Mouse (Mus musculus) yolk sac, embryonic 10.5 days (tissue): Measurements from ENCODE around the gene Msrb1.
"Not testable (repeated sequence)": the region's sequence is repeated elsewhere in the genome, so short reads cannot be mapped to it uniquely, and the experiment has no call there.

Source experiments
- DNase-seq: peaks from one replicate; pipeline ENCODE4 v3.0.0-alpha.2; 2017; ENCODE audit warnings: low spot score

The Msrb1 gene

GRCm38 (mm10) chr17:24736330-24737051, at the start of gene Msrb1:
TSS of gene Msrb1 (plus strand) at chr17:24736642.
- peak; percentile 99 for DNase-seq

GRCm38 (mm10) chr17:24687146-24687595, 49.3 kb upstream of the Msrb1 start:
- DNase-seq: peak; percentile 71

DNA sequence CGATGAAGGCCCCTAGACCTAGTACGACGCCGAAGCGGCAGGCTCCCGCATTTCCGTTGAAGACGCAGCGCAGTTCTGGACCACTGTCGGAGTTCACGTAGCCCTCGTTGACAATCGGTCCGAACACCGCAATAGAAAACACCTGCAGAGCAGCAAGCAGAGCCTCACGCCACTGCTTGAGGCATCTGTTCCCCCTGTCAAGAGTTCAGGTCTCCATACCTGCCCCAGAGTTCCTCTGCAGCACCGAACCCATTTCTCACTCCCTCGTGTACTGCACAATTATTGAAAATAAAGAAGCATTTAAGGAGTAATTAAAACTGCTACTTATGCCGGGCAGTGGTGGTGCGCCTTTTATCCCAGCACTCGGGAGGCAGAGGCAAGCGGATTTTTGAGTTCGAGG, 48.8 kb upstream of the Msrb1 start:
- no peak for DNase-seq

DNA sequence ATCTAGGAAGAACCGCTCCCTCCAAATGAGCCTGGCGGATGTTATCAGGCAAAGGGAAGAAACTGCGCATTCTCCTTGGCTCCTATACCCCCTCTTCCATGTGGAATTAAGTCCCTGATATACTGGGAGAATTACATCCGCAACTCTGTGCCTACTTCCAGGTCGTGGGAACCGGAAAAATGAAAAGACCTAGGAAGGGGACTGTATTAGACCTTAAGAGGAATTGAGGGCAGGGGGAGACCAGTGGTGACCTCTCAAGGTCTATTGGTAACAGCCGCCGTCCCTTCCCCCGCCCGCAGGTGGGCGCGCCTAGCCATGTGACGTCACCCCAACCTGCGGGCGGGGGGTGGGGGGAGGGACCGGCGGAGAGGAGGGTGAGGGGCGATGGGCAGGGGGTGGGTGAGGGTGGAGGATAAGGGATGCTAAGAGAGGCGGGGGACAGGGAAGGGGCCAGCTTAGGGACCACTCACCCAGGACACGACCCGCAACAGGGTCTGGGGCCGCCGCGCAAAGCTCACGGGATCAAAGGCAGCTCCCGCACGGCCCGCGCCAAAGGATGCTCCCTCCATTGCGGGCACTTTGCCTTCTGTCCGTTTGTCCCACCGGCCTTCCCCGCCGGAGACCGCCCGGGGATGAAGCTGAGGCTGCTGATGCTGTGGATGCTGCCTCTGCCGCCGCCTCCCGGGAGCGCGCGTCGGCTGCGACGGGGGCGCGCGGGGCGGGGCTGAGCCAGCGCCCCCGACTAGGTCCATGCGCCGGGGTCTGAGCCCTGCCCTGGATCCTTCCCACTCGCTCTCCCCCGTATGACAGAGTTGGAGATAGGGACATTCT, 47.0 kb upstream of the Msrb1 start, which contains the start of gene Syngr3:
Gene Syngr3 (minus strand): TSS at position 705 of the 831 bp plus-strand sequence.
- DNase-seq: no peak

DNA sequence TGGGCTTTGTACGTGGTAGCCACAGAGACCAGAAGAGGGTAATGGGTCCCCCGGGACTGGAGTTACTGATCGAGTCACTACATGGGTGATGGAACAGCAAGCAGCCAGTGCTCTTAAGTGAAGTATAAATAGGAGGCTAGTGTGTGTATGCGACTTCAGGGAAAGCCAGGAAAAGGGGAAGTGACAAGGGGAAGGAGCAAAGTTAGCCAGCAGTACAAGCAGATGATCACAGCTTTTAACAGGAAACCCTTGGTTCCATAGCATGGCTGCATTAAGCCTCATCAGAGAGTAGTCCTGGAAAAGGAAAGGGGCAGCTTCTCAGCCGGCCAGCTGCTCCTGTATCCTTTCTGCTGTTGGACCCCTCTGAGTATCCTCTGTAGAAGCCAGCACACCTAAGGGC, 44.1 kb upstream of the Msrb1 start:
- DNase-seq: no peak

DNA sequence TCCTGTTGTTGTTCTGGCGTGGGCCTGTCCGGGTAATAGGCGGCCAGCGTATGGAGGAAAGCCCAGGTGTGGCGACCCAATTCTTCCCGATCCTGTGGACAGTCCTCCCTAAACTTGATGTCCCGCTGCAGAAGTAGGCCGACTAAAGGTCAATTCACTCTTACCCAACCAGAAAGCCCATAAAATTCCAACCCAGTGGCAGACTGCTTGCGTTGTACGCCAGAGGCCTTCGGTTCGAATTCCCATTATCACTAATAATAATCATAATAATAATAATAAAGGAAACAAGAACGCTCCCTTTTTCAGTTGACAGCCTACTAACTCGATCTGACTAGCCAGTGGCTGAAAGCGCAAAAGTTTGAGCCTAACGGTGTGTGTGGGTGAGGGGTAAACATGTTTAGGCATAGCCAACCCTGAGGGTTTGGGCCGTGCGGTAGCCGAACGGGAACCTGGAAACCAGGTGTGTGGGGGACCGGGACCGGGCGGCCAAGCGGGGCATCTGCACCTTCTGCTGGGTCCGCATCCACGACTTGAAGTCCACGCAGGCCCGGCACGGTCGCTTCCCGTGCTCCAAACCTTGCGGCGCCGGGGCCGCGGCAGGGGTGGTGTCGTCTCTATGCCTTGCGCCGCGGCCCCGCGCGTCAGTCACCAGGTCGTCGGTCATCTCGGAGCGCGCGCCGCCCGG, 41.0 kb upstream of the Msrb1 start:
- DNase-seq: no peak

DNA sequence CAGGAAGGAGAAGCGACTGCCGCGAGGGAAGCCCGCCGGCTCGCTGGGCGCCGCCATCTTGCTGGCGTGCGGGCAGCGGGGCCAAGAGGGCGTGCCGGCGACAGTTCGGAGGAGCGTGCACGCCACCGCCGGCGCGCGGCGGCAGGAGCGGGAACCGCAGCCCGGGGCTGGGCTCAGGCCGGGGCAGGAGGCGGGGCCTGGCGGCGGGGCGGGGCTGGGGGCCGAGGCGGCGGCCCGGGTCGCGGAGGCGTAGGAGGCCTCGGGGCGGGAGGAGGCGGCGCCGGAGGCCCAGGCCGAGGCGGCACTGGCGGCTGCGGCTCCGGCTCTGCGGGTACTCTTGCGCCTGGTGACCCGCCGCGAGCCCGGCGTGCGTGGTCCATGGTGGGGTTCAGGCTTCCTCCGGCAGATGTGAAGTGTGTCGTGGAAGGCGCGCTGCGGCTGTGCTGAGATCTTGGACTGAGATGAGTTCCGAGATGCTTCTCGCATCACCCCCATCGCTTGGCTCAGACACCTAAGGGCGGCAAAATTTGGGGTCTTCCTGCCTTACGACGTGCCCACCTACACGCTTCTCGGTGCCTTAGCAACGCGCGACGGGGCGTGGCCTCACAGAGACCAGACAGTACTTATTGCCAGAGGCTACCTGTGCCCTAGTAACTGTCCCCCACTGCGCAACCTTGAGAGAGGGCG, 40.3 kb upstream of the Msrb1 start, which contains the start of the genes Gfer and Noxo1:
Gene Gfer (minus strand): TSS at position 146 of the 687 bp plus-strand sequence.
Gene Noxo1 (plus strand): TSS at position 224 of the 687 bp plus-strand sequence.
- DNase-seq: peak; percentile 87

GRCm38 (mm10) chr17:24697985-24698384, 38.5 kb upstream of the Msrb1 start:
- DNase-seq: no peak

GRCm38 (mm10) chr17:24698715-24699114, 37.7 kb upstream of the Msrb1 start:
- DNase-seq: no peak

- DNase-seq: no peak
These were observed 37.0 kb upstream of the Msrb1 start for GRCm38 (mm10) chr17:24699473-24699872.

GRCm38 (mm10) chr17:24701251-24701650, 35.2 kb upstream of the Msrb1 start:
- no peak for DNase-seq

GRCm38 (mm10) chr17:24705821-24706220, 30.6 kb upstream of the Msrb1 start:
- DNase-seq: no peak

GRCm38 (mm10) chr17:24706982-24707800, 29.3 kb upstream of the Msrb1 start, which contains the start of gene Tbl3:
TSS of gene Tbl3 (minus strand) at chr17:24707660.
- peak; percentile 91 for DNase-seq

DNA sequence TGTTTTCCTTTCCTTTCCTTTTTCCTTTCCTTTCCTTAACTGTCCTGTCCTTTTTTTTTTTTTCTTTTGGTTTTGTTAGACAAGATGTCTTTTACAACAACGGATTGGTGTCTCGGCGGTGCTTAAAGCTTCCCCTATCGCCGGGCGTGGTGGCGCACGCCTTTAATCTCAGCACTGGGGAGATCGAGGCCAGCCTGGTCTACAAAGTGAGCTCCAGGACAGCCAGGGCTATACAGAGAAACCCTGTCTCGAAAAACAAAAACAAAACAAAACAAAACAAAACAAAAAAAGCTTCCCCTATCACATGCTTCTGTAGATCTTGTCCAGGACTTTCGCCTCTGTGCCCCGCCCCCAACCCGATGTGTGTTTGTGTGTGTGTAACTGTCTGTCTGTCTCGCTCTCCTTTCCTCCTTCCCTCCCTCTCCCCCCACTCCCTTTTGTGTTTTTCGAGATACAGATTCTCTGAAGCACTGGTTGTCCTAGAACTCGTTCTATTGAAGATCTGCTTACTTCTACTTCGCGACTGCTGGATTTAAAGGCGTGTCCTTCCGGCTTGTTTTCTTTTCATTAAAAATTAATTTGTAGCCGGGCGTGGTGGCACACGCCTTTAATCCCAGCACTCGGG, 28.5 kb upstream of the Msrb1 start:
- DNase-seq: peak; percentile 51

DNA sequence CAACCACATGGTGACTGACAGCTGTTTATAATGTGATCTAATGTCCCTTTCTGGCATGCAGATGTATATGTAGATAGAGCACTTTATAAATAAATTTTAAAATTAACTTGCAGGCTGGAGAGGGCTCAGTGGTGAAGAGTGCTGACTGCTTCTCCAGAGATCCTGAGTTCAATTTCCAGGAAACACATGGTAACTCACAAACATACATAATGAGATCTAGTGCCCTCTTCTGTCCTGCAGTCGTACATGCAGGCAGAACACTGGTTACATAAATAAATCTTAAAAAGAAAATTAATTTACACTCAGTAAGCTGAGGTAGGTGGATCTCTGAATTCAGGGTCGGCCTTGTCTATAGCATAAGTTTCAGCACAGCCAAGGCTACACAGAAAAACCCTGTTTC, 27.8 kb upstream of the Msrb1 start:
- no peak for DNase-seq

DNA sequence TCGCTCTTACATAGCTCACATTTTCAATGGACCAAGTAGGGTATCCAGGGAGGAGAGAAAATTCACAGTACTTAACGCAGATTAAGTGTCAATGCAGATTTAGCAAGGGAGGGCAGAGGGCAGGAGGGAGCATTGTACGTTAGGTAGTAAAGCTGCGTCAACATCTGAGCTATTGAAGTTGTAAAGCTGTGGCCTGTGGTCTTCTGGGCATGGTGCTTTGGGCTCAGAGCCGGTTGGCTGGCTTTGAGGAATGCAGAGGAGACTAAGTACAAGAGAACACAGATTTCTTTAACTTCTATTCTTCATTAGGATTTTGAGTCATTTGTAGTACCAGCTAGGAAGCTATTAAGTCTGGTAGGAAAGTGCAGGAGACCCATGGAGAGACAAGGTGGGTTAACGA, 20.9 kb upstream of the Msrb1 start:
- no peak for DNase-seq

- no peak for DNase-seq
These were observed 20.2 kb upstream of the Msrb1 start for GRCm38 (mm10) chr17:24716166-24716682.

- DNase-seq: no peak
These were observed 18.5 kb upstream of the Msrb1 start, which contains the start of the genes Rnf151 and Rps2 for GRCm38 (mm10) chr17:24717943-24718342. TSS of gene Rnf151 (minus strand) at chr17:24718063. TSS of gene Rps2 (plus strand) at chr17:24718116.

DNA sequence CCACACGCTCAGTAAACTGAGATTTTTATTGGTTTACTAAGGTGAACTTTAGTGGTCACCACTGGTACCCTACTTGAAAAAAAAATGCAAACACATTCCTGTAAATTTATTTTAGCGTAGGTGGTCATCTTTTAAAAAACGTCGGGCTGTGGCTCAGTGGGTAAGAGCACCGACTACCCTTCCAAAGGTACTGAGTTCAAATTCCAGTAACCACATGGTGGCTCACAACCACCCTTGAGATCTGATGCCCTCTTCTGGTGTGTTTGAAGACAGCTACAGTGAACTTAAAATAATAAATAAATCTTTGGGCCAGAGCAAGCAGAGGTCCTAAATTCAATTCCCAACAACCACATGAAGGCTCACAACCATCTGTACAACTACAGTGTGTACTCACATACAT, 17.5 kb upstream of the Msrb1 start:
- not testable (repeated sequence) for DNase-seq
